Mouse (Mus musculus) gastrocnemius, postnatal 14 days (tissue): Measurements from ENCODE around the gene Ccnl2. TPM values are rescaled to one million over a fixed set of nuclear protein-coding genes. Genes with fewer than 3 reads are reported as not detected.

ENCODE experiments used
- DNase-seq: peaks from one replicate; pipeline ENCODE4 v3.0.0; 2021; ENCODE audit warnings: mixed read lengths
- intact Hi-C: fragments of 180-260 bp; cut with DNase I; formaldehyde crosslinking; loops from one replicate; pipeline ENCODE4 v1.15.1; 2025; ENCODE audit warnings: low total_unique reads
- total RNA-seq, 2 experiments: library from RNA; stranded (reverse); gene quantifications; 2 replicates each; pipeline ENCODE4 v1.2.3; 2021

The Ccnl2 gene
- total RNA-seq, 2 experiments from 2014 or later, result 20.6 to 29.0 TPM

GRCm38 (mm10) chr4:155833836-155834235, 21.5 kb downstream of the Ccnl2 start:
- DNase-seq, result peak; percentile 92
- intact Hi-C loops, result no loop called here

- intact Hi-C loops, result no loop called here
These were observed 25.2 kb downstream of the Ccnl2 start for GRCm38 (mm10) chr4:155837404-155838010.

GRCm38 (mm10) chr4:155838187-155839153, 26.2 kb downstream of the Ccnl2 start:
- DNase-seq, result peak; percentile 73
- intact Hi-C loops, result no loop called here

More at GRCm38 (mm10) chr4:155837404-155838010, 25.2 kb downstream of the Ccnl2 start:
- DNase-seq, result peak; percentile 71

GRCm38 (mm10) chr4:155839483-155839910, 27.2 kb downstream of the Ccnl2 start, which contains the start of gene Mxra8:
TSS of gene Mxra8 (plus strand) at chr4:155839680.
- intact Hi-C loops, result no loop called here

GRCm38 (mm10) chr4:155840076-155841002, 28.1 kb downstream of the Ccnl2 start:
- DNase-seq, result peak; percentile 56

More at GRCm38 (mm10) chr4:155839483-155839910, 27.2 kb downstream of the Ccnl2 start, which contains the start of gene Mxra8:
- DNase-seq, result peak; percentile 95

GRCm38 (mm10) chr4:155841003-155841454, 28.7 kb downstream of the Ccnl2 start:
- peak; percentile 72 for DNase-seq

More at GRCm38 (mm10) chr4:155840076-155841002, 28.1 kb downstream of the Ccnl2 start:
- intact Hi-C loops, result no loop called here

GRCm38 (mm10) chr4:155841651-155842270, 29.5 kb downstream of the Ccnl2 start:
- DNase-seq, result peak; percentile 11
- intact Hi-C loops, result no loop called here

More at GRCm38 (mm10) chr4:155841003-155841454, 28.7 kb downstream of the Ccnl2 start:
- intact Hi-C loops, result no loop called here

GRCm38 (mm10) chr4:155843231-155843630, 30.9 kb downstream of the Ccnl2 start:
- intact Hi-C loops, result no loop called here
- no peak for DNase-seq

- peak; percentile 95 for DNase-seq
- intact Hi-C loops, result no loop called here
These were observed 34.7 kb downstream of the Ccnl2 start, which contains the start of gene Dvl1 for GRCm38 (mm10) chr4:155846871-155847578. TSS of gene Dvl1 (plus strand) at chr4:155847402.

GRCm38 (mm10) chr4:155847591-155848352, 35.5 kb downstream of the Ccnl2 start:
- intact Hi-C loops, result no loop called here
- DNase-seq, result peak; percentile 48

GRCm38 (mm10) chr4:155848434-155849095, 36.3 kb downstream of the Ccnl2 start:
- intact Hi-C loops, result no loop called here
- DNase-seq, result peak; percentile 73

- intact Hi-C loops, result no loop called here
- no peak for DNase-seq
These were observed 37.1 kb downstream of the Ccnl2 start for GRCm38 (mm10) chr4:155849391-155849790.

- intact Hi-C loops, result no loop called here
- no peak for DNase-seq
These were observed 37.6 kb downstream of the Ccnl2 start for GRCm38 (mm10) chr4:155849792-155850451.

GRCm38 (mm10) chr4:155851368-155851767, 39.1 kb downstream of the Ccnl2 start:
- intact Hi-C loops, result no loop called here
- no peak for DNase-seq

GRCm38 (mm10) chr4:155851951-155852411, 39.7 kb downstream of the Ccnl2 start:
- no peak for DNase-seq
- intact Hi-C loops, result no loop called here

- no peak for DNase-seq
- intact Hi-C loops, result no loop called here
These were observed 41.1 kb downstream of the Ccnl2 start for GRCm38 (mm10) chr4:155853421-155853820.
